Mouse (Mus musculus) embryonic facial prominence, embryonic 12.5 days (tissue): Measurements from ENCODE around the gene Rhbdf1. TPM values are rescaled to one million over a fixed set of nuclear protein-coding genes. Genes with fewer than 3 reads are reported as not detected.

ENCODE experiments used
- ATAC-seq: fragments of 200-750 bp; cut with Nextera tagmentation; 2 replicates; pipeline ENCODE4 v1.8.0; 2017; ENCODE audit not compliant: insufficient number of reproducible peaks, insufficient read depth, low FRiP score, low TSS enrichment
- H3K27ac ChIP-seq: fragments of 300-500 bp; sonication (generic); 2 replicates; pipeline ENCODE4 v1.5.1; 2016; ENCODE audit warnings: mild to moderate bottlenecking
- H3K27me3 ChIP-seq: fragments of 300-500 bp; sonication (generic); 2 replicates; pipeline ENCODE4 v1.6.1; 2016; ENCODE audit warnings: mild to moderate bottlenecking, moderate library complexity
- H3K36me3 ChIP-seq: fragments of 300-500 bp; sonication (generic); 2 replicates; pipeline ENCODE4 v1.6.1; 2016; ENCODE audit warnings: mild to moderate bottlenecking
- H3K4me1 ChIP-seq: fragments of 300-500 bp; sonication (generic); 2 replicates; pipeline ENCODE4 v1.6.1; 2016
- H3K4me2 ChIP-seq: fragments of 300-500 bp; sonication (generic); replicated peaks from 2 replicates; pipeline ENCODE4 v1.6.1; 2016; ENCODE audit warnings: mild to moderate bottlenecking, moderate library complexity
- H3K4me3 ChIP-seq: fragments of 300-500 bp; sonication (generic); 2 replicates; pipeline ENCODE4 v1.5.1; 2016; ENCODE audit warnings: mild to moderate bottlenecking
- H3K9ac ChIP-seq: fragments of 300-500 bp; sonication (generic); 2 replicates; pipeline ENCODE4 v1.6.1; 2016; ENCODE audit warnings: mild to moderate bottlenecking, moderate library complexity
- H3K9me3 ChIP-seq: fragments of 300-500 bp; sonication (generic); 2 replicates; pipeline ENCODE4 v1.6.1; 2016; ENCODE audit warnings: mild to moderate bottlenecking, moderate library complexity
- WGBS: fragments of 180-500 bp; shearing (Covaris S2); methylation state at CpG from one replicate; pipeline ENCODE4 v1.1.7; 2016; 5-methylcytosine and 5-hydroxymethylcytosine counted together
- polyA plus RNA-seq: library from polyadenylated mRNA; unstranded; fragments of >200 nt; fragmentation: Nextera tagmentation; extraction: Ambion mirVana; gene quantifications from 2 replicates; pipeline ENCODE4 v1.2.1, GENCODE M21; 2016

Gene Rhbdf1
- polyA plus RNA-seq = 46.5 and 49.8 TPM in 2 replicates

DNA sequence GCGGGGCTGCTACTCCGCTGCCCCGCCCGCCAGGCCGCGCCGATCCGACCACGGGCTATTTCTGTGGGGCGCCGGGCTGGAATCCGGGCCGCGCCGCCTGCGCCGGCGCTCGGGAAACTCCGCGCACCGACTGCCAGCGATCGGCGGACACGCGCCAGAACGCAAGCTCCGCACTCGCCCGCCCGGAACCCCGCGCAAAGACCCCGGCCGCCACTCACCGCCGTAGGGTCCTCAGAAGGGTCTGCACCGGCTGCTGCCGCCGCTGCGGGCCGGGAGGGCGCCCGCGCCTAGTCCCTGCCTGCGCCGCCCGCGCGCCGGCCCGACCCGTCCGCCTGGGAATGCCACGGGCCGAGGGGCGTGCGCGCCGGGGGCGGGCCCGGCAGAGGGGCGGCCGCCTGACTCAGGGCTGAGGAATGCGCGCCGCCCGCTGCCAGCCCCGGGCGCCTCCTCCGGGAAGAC, at the start of gene Rhbdf1:
Rhbdf1 (minus strand) TSS at position 350 of the 459 bp plus-strand sequence.
- no peaks in the 10 kb centered on the region for H3K36me3 ChIP-seq
- H3K9ac ChIP-seq = peak within 1 kb of the TSS; percentile 94
- H3K27ac ChIP-seq = peak within 1 kb of the TSS; percentile 89
- H3K9me3 ChIP-seq = no peaks in the 10 kb centered on the region
- peaks cover 66% of the 10 kb centered on the region for H3K4me1 ChIP-seq
- no peak; the same call in 1 of the 2 replicates for ATAC-seq
- under 1% methylated on average over 62 of the region's 72 CpGs for WGBS
- H3K4me2 ChIP-seq = peak within 1 kb of the TSS; percentile 86
- peak within 1 kb of the TSS; percentile 86 for H3K4me3 ChIP-seq
- H3K27me3 ChIP-seq = peaks cover 4% of the 10 kb centered on the region; the same call in 1 of the 2 replicates

DNA sequence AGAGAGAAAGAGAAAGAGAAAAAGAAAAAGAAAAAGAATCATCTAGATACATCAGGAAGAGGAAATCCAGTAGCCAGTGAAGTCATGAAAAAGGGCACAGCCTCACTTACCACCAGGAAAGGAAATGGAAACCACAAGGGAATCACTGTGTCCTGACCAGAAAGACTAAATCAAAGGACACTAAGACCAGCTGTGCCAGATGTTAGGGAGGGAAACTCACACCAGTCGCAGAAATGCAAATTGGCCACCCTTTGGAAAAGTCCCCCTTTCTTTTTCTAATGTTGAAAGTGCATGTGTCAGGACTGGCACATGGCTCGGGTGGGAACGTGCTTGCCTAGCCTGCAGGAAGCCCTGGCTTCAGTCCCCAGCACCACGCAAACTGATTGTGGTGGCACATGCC, 49.1 kb upstream of the Rhbdf1 start:
- H3K36me3 ChIP-seq = no peaks in the 10 kb centered on the region
- H3K9me3 ChIP-seq = no peaks in the 10 kb centered on the region
- H3K9ac ChIP-seq = no peak overlapping the region
- no peak overlapping the region for H3K27ac ChIP-seq
- H3K4me3 ChIP-seq = no peak overlapping the region
- WGBS = 42% methylated on average over 4 of the region's 4 CpGs
- no peak for ATAC-seq
- H3K4me2 ChIP-seq = no peak overlapping the region
- H3K4me1 ChIP-seq = peaks cover 6% of the 10 kb centered on the region
- H3K27me3 ChIP-seq = no peaks in the 10 kb centered on the region

DNA sequence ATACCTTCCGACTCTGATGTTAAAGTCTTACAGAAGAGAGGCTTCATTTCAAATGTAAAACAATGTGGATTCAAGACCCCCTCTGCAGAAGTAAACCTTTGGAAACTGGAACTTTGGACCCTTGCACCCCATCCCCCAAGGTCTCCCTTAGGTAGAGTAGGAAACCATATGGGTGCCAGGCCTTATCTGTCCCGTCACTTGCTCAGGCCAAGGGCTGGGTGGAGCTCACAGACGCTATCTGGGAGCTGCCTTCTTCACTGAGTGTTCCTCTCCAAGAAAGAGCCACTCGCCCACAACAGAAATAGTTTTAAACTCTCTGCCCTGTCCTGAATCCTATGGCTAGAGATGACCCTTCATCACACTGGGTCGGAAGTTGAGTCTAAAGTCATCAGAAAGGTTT, 46.9 kb upstream of the Rhbdf1 start:
- peaks cover 10% of the 10 kb centered on the region for H3K4me1 ChIP-seq
- H3K9me3 ChIP-seq = no peaks in the 10 kb centered on the region
- no peak overlapping the region for H3K9ac ChIP-seq
- no peak for ATAC-seq
- H3K4me2 ChIP-seq = no peak overlapping the region
- no peak overlapping the region for H3K4me3 ChIP-seq
- H3K27me3 ChIP-seq = no peaks in the 10 kb centered on the region
- no peak overlapping the region for H3K27ac ChIP-seq
- WGBS = 84% methylated on average over 5 of the region's 5 CpGs
- no peaks in the 10 kb centered on the region for H3K36me3 ChIP-seq

DNA sequence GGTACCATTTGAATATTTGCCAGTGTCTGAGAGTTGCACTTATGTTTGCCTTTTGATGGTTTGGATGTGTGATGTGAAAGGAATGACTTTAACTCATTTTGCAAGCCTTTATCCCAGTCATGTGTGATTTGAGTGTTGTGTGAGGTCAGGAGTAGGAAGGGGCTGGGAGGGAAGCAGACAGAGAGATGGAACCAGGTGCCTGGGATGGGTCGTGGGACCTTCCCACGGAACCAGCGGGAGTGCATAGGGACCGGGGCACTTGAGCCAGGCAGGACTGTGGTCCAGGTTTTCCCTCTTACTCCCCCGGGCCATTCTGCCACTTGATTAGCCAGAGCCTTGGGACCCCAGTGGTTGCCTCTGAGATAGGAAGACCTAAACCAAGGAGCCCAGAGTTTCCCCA, 45.9 kb upstream of the Rhbdf1 start:
- Histone ChIP-seq H3K27ac (peak overlapping the region; percentile 96), H3K36me3 (no peaks in the 10 kb centered on the region), H3K4me2 (peak overlapping the region; percentile 62), H3K4me1 (peaks cover 10% of the 10 kb centered on the region), H3K4me3 (peak overlapping the region; percentile 83), H3K9me3 (no peaks in the 10 kb centered on the region), H3K27me3 (no peaks in the 10 kb centered on the region), H3K9ac (peak overlapping the region; percentile 90)
- 0 out of 2 replicates have a peak, but pooled peaks have one; percentile 2 for ATAC-seq
- 25% methylated on average over 5 of the region's 5 CpGs for WGBS

DNA sequence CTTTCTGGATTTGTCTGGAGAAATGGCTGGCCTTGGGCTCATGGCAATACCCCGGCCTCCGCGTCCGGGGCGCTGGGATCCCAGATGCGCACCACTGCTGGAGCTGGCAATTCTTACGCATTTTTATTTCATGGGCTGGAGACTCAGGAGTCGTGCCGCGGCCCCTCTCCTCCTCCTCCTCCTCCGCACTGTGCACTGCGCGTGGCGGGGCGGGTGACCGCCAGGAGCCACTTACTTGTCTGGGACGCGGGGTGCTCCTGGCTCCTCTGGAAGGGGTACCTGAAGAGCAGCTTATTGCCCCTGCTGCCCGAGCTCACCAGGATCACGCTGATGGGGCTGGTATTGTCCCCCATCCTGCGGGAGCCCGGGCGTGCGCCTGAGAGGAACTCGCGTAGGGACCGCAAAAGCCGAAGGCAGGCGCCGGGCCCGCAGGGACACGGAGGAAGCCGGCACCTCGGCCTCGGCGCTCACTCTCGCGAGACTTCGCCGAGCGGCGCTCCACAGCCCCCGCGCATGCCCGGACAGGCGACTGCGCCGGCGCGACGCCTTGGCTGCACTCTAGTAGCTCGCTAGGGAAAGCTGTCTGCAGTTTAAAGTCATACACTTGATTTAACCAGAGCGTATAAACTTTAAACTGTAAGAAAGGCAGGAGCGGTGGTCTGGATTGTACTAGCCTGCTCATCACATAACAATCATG, 45.2 kb upstream of the Rhbdf1 start, which contains the start of gene Nprl3:
Nprl3 (minus strand) TSS at position 520 of the 697 bp plus-strand sequence.
- Histone ChIP-seq H3K9me3 (no peaks in the 10 kb centered on the region), H3K9ac (peak within 1 kb of the TSS; percentile 90), H3K4me1 (peaks cover 10% of the 10 kb centered on the region), H3K27me3 (no peaks in the 10 kb centered on the region), H3K27ac (peak within 1 kb of the TSS; percentile 96), H3K4me3 (peak within 1 kb of the TSS; percentile 83), H3K4me2 (peak within 1 kb of the TSS; percentile 62), H3K36me3 (no peaks in the 10 kb centered on the region)
- under 1% methylated on average over 54 of the region's 54 CpGs for WGBS
- ATAC-seq = peak; percentile 96

DNA sequence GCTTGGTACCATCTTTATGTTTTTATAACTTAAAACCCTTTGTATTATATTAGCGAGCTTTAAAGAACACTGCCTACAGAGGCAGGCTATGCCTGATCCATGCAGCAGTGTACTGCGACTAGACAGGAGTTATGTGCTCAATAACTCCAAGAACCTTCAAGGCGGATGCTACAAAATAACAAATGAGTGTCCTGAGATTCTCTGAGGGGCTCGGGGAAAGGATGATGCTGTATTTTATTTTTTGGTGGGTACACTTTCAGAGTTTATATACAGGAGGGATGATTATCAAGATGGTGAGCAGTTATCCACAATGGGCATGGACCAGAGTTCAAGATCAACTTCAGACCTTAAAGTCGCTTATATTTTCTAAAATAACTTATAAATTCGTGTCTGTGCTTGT, 44.7 kb upstream of the Rhbdf1 start:
- no peaks in the 10 kb centered on the region for H3K27me3 ChIP-seq
- H3K9me3 ChIP-seq = no peaks in the 10 kb centered on the region
- peak overlapping the region; percentile 96 for H3K27ac ChIP-seq
- H3K36me3 ChIP-seq = no peaks in the 10 kb centered on the region
- no peak for ATAC-seq
- 31% methylated on average over 6 of the region's 6 CpGs for WGBS
- peak overlapping the region; percentile 62 for H3K4me2 ChIP-seq
- H3K4me1 ChIP-seq = peaks cover 10% of the 10 kb centered on the region
- H3K4me3 ChIP-seq = peak overlapping the region; percentile 83
- H3K9ac ChIP-seq = peak overlapping the region; percentile 90

DNA sequence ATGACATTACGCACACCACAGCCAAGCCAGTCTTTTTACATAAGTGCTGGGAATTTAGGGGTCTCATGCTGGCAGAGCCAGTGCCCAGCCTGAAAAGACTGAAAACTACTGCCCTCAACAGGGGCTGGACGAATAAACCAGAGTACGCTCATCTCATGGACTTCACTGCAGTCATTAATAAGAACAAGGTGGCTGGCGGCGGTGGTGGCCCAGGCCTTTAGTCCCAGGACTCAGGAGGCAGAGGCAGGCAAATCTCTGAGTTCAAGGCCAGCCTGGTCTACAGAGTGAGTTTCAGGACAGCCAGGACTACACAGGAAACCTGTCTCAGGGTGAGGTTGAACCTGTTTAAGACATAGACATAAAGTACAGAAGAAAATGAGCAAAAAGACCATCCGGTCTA, 44.1 kb upstream of the Rhbdf1 start:
- H3K36me3 ChIP-seq = no peaks in the 10 kb centered on the region
- peaks cover 10% of the 10 kb centered on the region for H3K4me1 ChIP-seq
- H3K9me3 ChIP-seq = no peaks in the 10 kb centered on the region
- WGBS = 94% methylated on average over 6 of the region's 6 CpGs
- 0 out of 2 replicates have a peak overlapping the region, but pooled peaks have one; percentile 3 for H3K4me2 ChIP-seq
- no peak overlapping the region for H3K9ac ChIP-seq
- H3K27ac ChIP-seq = 0 out of 2 replicates have a peak overlapping the region, but pooled peaks have one; percentile 11
- no peak overlapping the region for H3K4me3 ChIP-seq
- no peaks in the 10 kb centered on the region for H3K27me3 ChIP-seq
- no peak for ATAC-seq

DNA sequence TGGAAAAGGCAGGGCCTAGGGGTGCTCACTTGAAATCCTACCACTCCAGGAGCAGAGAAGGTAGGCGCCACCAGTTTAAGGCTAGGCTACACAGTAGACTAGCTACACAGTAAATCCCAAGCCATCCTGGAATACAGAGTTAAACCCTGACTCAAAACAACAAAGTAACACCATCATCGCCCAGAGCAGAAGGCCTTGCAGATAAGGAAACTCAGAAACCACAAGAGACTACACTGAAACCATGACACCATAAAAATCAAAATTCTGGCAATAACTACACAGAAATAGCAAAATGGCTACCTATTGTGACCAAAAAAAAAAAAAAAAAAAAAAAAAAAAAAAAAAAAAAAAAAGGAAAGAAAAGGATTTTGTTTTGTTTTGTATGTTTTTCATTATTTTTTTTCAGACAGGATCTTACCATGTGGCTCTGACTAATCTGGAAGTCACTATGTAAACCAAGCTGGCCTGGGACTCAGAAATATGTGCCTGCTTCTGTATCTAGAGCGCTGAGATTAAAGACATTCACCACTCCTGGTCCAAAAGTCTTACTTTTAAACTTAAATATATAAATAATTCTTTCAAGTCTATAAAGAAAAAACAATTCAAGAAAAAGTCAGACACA, 43.1 kb upstream of the Rhbdf1 start:
- H3K27ac ChIP-seq = no peak overlapping the region

DNA sequence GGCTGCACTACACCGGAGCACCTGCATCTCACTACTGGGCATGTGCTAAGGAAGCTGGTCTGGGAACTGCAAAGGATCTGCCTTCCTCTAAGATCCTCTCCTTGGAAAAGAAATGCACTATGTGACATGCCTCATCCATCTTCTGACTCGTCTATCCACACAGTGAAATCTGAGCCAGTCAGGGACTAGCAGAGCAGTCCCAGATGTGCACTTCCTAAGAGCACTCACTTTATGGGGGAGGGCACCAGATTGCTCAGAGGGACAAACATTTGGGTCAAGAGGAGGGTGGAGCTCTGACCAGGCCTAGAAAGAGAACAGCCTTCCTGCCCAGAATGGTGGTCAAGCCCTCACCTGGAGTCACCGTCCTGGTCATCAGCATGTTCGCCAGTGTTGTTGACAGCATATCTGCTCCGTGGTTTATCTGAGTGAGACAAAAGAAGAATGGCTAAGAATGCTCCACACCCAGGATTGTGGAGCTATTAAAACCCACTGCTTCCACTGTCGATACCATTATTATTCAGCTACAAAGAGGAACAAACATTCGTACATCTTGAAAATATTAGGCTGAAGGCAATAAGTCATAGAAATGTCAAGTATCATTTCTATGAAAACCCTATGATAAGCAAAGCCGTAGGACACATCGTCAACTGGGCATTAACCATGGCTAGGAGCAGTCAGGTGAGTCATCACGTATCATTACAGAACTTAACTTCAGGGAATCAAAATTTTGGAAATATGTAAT, 40.7 kb upstream of the Rhbdf1 start:
- Histone ChIP-seq H3K27ac (no peak overlapping the region; the same call in 1 of the 2 replicates), H3K27me3 (no peaks in the 10 kb centered on the region), H3K4me2 (no peak overlapping the region), H3K4me3 (no peak overlapping the region), H3K36me3 (peaks cover 5% of the 10 kb centered on the region), H3K9ac (no peak overlapping the region), H3K9me3 (no peaks in the 10 kb centered on the region), H3K4me1 (peaks cover 6% of the 10 kb centered on the region)
- ATAC-seq = no peak
- 74% methylated on average over 10 of the region's 10 CpGs for WGBS

More for the DNA sequence above, 43.1 kb upstream of the Rhbdf1 start:
- no peak overlapping the region for H3K4me3 ChIP-seq
- H3K36me3 ChIP-seq = peaks cover 5% of the 10 kb centered on the region
- ATAC-seq = no peak
- H3K9me3 ChIP-seq = no peaks in the 10 kb centered on the region
- 78% methylated on average over 3 of the region's 3 CpGs for WGBS
- no peak overlapping the region for H3K9ac ChIP-seq
- no peak overlapping the region for H3K4me2 ChIP-seq
- H3K4me1 ChIP-seq = peaks cover 10% of the 10 kb centered on the region
- no peaks in the 10 kb centered on the region for H3K27me3 ChIP-seq

DNA sequence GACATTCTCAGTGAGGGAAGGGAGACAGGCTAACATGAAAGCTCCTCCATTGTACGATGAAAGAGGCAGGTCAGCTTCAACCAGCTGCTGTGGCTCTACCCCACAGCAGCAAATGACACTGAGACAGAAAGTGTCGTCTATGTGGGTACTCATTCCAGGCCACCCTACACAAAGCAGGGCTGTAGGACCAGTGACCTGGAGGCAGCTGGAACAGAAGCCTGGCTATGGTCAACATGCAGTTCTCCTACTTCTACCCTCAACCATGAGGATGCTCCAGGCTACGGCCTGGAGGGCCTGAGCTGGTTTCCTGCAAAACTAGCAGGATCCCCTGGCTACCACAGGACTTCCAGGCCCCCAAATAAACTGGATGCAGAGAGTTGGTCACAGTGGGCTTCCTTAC, 34.5 kb upstream of the Rhbdf1 start:
- H3K27me3 ChIP-seq = no peaks in the 10 kb centered on the region
- ATAC-seq = no peak
- WGBS = 86% methylated on average over 3 of the region's 3 CpGs
- no peak overlapping the region for H3K4me2 ChIP-seq
- H3K4me3 ChIP-seq = no peak overlapping the region
- 0 out of 2 replicates have a peak overlapping the region, but pooled peaks have one; percentile 14 for H3K27ac ChIP-seq
- no peaks in the 10 kb centered on the region for H3K4me1 ChIP-seq
- no peaks in the 10 kb centered on the region for H3K9me3 ChIP-seq
- no peak overlapping the region for H3K9ac ChIP-seq
- peaks cover 24% of the 10 kb centered on the region for H3K36me3 ChIP-seq

DNA sequence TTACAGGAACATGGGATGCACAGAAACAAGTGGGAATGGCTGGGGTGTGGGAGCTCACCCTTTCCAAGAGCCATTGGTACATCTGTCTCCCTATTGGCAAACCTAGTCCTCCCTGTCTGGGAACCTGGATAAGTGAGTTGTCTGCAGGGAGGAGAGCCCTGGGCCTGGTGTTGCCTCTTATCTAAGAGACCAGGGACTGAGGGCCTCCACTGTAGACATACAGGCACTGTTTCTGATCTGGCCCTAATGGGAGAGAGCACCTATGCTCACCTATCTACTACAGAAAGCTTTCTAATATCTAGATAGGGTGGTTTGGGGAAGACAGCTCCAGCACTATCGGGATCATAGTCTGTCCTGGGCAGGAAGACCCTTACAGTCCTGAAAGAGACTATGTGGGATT, 34.0 kb upstream of the Rhbdf1 start:
- H3K4me2 ChIP-seq = no peak overlapping the region
- no peaks in the 10 kb centered on the region for H3K4me1 ChIP-seq
- H3K4me3 ChIP-seq = no peak overlapping the region
- H3K9me3 ChIP-seq = no peaks in the 10 kb centered on the region
- H3K27me3 ChIP-seq = no peaks in the 10 kb centered on the region
- 100% methylated on average over 1 of the region's 1 CpGs for WGBS
- no peak overlapping the region for H3K27ac ChIP-seq
- H3K36me3 ChIP-seq = peaks cover 28% of the 10 kb centered on the region
- ATAC-seq = no peak
- H3K9ac ChIP-seq = no peak overlapping the region
